Mouse (Mus musculus) lung, embryonic 16.5 days (tissue): ENCODE data around the gene Vps45. TPM values are rescaled to one million over a fixed set of nuclear protein-coding genes. Genes with fewer than 3 reads are reported as not detected.
A peak's percentile ranks its signal among the peaks of the same experiment; 100 is the strongest.

Experiments used
- ATAC-seq: fragments of 200-750 bp; cut with Nextera tagmentation; 2 replicates; pipeline ENCODE4 v1.8.0; 2017; ENCODE audit warnings: low read depth, mild to moderate bottlenecking, moderate library complexity
- H3K27ac ChIP-seq: fragments of 300-500 bp; sonication (generic); 2 replicates; pipeline ENCODE4 v1.5.1; 2014; ENCODE audit warnings: mild to moderate bottlenecking, control low read depth, low read length
- H3K27me3 ChIP-seq: fragments of 300-500 bp; sonication (generic); 2 replicates; pipeline ENCODE4 v1.6.1; 2014; ENCODE audit warnings: low read depth, low read length, mixed read lengths; ENCODE audit not compliant: control insufficient read depth, insufficient read depth
- H3K36me3 ChIP-seq: fragments of 300-500 bp; sonication (generic); 2 replicates; pipeline ENCODE4 v1.6.1; 2014; ENCODE audit warnings: low read length; ENCODE audit not compliant: control insufficient read depth, insufficient read depth
- H3K4me1 ChIP-seq: fragments of 300-500 bp; sonication (generic); replicated peaks from 2 replicates; pipeline ENCODE4 v1.6.1; 2014; ENCODE audit warnings: low read length, mixed read lengths; ENCODE audit not compliant: control insufficient read depth, insufficient read depth
- H3K4me2 ChIP-seq: fragments of 300-500 bp; sonication (generic); 2 replicates; pipeline ENCODE4 v1.6.1; 2014; ENCODE audit warnings: low read depth, low read length, control low read depth
- H3K4me3 ChIP-seq: fragments of 300-500 bp; sonication (generic); 2 replicates; pipeline ENCODE4 v1.5.1; 2014; ENCODE audit warnings: mild to moderate bottlenecking, low read length, control low read depth
- H3K9ac ChIP-seq: fragments of 300-500 bp; sonication (generic); 2 replicates; pipeline ENCODE4 v1.6.1; 2014; ENCODE audit warnings: low read length, control low read depth
- H3K9me3 ChIP-seq: fragments of 300-500 bp; sonication (generic); 2 replicates; pipeline ENCODE4 v1.6.1; 2016; ENCODE audit warnings: low read length; ENCODE audit not compliant: control insufficient read depth
- WGBS: fragments of 180-500 bp; shearing (Covaris S2); extraction: QIAGEN DNeasy Blood & Tissue Kit; methylation state at CpG from one replicate; pipeline ENCODE4 v1.1.7; 2014; 5-methylcytosine and 5-hydroxymethylcytosine counted together
- polyA plus RNA-seq: library from polyadenylated mRNA; unstranded; fragments of >200 nt; fragmentation: Nextera tagmentation; extraction: Ambion mirVana; gene quantifications from 2 replicates; pipeline ENCODE4 v1.2.1, GENCODE M21; 2015

Vps45 gene
- polyA plus RNA-seq, 1 experiment from 2014 or later: 39.8 TPM

DNA sequence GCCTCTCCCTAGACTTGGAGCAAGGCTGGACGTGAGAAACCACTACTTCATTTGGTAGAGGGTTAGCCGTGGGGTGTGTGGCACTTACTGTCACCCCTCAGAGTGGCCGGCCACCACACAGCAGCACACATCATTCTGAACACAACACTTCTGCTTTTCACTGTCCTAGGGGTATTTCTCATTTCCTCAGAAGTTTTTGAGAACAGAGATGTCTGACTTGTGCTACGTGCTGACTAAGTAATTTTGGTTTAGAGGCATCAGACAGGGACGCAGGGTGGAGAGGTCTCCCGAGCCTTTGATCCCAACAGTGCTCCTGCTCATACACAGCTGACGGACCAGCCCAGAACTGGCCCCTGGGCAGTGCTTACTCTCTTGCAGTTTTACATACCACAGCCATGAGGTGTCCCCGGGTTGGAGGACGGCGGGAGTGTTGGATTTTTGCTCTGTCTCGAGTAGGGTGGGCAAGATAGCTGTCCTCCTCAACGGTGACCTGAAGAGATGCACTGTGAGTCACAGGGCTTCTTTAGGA lies 67.8 kb downstream of the Vps45 start:
- 75% methylated on average over 12 of the region's 12 CpGs for WGBS
- no peaks in the 10 kb centered on the region; the same call in none of the 2 replicates for H3K36me3 ChIP-seq
- H3K9me3 ChIP-seq: no peaks in the 10 kb centered on the region
- H3K27me3 ChIP-seq: no peaks in the 10 kb centered on the region; the same call in 1 of the 2 replicates
- no peak for ATAC-seq
- peaks cover 51% of the 10 kb centered on the region for H3K4me1 ChIP-seq
- no peak overlapping the region for H3K9ac ChIP-seq
- H3K4me2 ChIP-seq: no peak overlapping the region
- no peak overlapping the region for H3K27ac ChIP-seq
- H3K4me3 ChIP-seq: no peak overlapping the region

- H3K27me3 ChIP-seq: no peaks in the 10 kb centered on the region
- no peak overlapping the region for H3K4me3 ChIP-seq
- peak overlapping the region; percentile 79 for H3K27ac ChIP-seq
- H3K4me2 ChIP-seq: no peak overlapping the region
- peaks cover 55% of the 10 kb centered on the region for H3K4me1 ChIP-seq
- WGBS: 45% methylated on average over 10 of the region's 10 CpGs
- 0 out of 2 replicates have a peak, but pooled peaks cover 2% of the 10 kb centered on the region for H3K9me3 ChIP-seq
- no peaks in the 10 kb centered on the region; the same call in none of the 2 replicates for H3K36me3 ChIP-seq
- ATAC-seq: peak; percentile 64
- no peak overlapping the region for H3K9ac ChIP-seq
Observed at GRCm38 (mm10) chr3:95988969-95989368, 69.3 kb downstream of the Vps45 start.

- Histone ChIP-seq H3K4me3 (no peak overlapping the region), H3K4me1 (peaks cover 47% of the 10 kb centered on the region), H3K27ac (no peak overlapping the region), H3K9ac (no peak overlapping the region), H3K27me3 (no peaks in the 10 kb centered on the region), H3K9me3 (0 out of 2 replicates have a peak, but pooled peaks cover 2% of the 10 kb centered on the region), H3K36me3 (no peaks in the 10 kb centered on the region; the same call in none of the 2 replicates), H3K4me2 (no peak overlapping the region)
- 97% methylated on average over 1 of the region's 1 CpGs for WGBS
- no peak for ATAC-seq
Observed at GRCm38 (mm10) chr3:95988138-95988537, 70.1 kb downstream of the Vps45 start.

DNA sequence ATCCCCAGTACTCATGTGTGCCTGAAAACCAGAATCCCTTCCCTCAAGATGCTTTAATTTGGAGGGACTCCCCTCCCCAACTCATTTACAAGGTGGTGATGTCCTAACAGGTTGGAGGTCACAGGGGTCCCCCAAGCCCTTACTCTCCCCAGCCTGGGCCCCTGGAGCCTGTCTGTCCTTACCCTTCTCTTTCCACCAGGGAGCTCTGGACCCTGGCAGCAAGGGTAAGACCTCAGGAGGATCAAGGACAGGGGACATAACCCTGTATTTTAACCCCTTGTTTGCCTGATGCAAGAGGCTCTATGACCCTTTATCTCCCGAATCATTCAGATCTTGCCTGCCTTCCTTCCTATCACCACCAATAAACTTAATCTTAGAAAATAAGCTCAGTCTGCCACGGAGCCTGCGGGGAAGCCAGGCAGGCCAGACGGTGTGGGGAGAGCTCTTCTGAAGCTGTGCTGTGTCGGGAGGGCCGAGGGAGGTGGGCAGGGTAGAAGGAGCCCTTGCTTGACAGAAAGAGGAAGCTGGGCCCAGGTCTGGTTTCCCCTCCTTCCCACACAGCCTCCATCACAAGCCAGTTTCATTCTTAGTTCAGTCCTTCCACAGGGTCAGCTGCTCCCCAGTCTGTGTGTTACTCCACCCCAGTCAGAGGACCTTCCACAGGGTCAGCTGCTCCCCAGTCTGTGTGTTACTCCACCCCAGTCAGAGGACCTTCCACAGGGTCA lies 70.7 kb downstream of the Vps45 start:
- Histone ChIP-seq H3K4me2 (no peak overlapping the region), H3K27ac (peak overlapping the region; percentile 20; the same call in 1 of the 2 replicates), H3K27me3 (no peaks in the 10 kb centered on the region), H3K9me3 (0 out of 2 replicates have a peak, but pooled peaks cover 2% of the 10 kb centered on the region), H3K4me3 (no peak overlapping the region), H3K4me1 (peaks cover 42% of the 10 kb centered on the region), H3K9ac (no peak overlapping the region), H3K36me3 (no peaks in the 10 kb centered on the region; the same call in none of the 2 replicates)
- ATAC-seq: no peak
- WGBS: 70% methylated on average over 6 of the region's 6 CpGs

GRCm38 (mm10) chr3:95986984-95987383 lies 71.3 kb downstream of the Vps45 start:
- 57% methylated on average over 4 of the region's 4 CpGs for WGBS
- Histone ChIP-seq H3K4me1 (peaks cover 42% of the 10 kb centered on the region), H3K27ac (peak overlapping the region; percentile 96)

DNA sequence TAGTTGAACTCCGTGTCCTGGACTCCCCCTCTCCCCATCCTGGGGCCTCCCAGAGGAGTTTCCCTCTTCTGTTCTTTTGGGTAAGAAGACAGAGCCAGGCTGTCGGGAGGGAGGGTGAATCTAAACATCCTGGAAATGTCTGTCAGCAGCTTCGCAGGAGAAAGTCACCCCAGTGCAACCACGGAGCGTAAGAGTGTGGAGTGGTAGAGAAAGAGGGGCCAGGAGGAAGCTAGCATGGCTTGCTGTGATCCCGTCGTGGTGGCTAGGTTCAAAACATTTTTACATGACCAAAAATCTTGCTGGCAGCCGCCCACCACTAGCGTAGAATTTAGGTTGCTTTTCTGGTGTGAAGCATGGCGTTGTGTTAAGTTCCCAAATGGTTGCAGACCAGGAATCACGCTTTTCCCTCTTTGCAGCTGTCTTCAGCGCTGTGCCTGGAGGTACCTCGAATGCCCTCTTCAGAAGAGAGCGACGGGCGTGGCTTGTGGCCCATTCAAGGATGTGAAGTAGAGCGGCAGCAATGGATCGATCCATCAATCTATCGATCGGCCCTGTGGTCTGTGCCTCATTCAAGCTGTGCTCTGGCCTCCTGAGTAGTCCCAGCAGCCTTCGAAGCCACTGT lies 72.2 kb downstream of the Vps45 start:
- peak overlapping the region; percentile 53 for H3K9ac ChIP-seq
- H3K4me1 ChIP-seq: peaks cover 42% of the 10 kb centered on the region
- H3K9me3 ChIP-seq: 0 out of 2 replicates have a peak, but pooled peaks cover 2% of the 10 kb centered on the region
- H3K27me3 ChIP-seq: no peaks in the 10 kb centered on the region
- H3K4me2 ChIP-seq: peak overlapping the region; percentile 48
- H3K27ac ChIP-seq: peak overlapping the region; percentile 96
- peak overlapping the region; percentile 14 for H3K4me3 ChIP-seq
- no peaks in the 10 kb centered on the region; the same call in none of the 2 replicates for H3K36me3 ChIP-seq
- 2% methylated on average over 21 of the region's 21 CpGs for WGBS
- ATAC-seq: peak; percentile 63

More at GRCm38 (mm10) chr3:95986984-95987383, 71.3 kb downstream of the Vps45 start:
- no peak for ATAC-seq
- Histone ChIP-seq H3K9me3 (0 out of 2 replicates have a peak, but pooled peaks cover 2% of the 10 kb centered on the region), H3K36me3 (no peaks in the 10 kb centered on the region; the same call in none of the 2 replicates), H3K27me3 (no peaks in the 10 kb centered on the region), H3K9ac (no peak overlapping the region), H3K4me3 (no peak overlapping the region), H3K4me2 (no peak overlapping the region)

DNA sequence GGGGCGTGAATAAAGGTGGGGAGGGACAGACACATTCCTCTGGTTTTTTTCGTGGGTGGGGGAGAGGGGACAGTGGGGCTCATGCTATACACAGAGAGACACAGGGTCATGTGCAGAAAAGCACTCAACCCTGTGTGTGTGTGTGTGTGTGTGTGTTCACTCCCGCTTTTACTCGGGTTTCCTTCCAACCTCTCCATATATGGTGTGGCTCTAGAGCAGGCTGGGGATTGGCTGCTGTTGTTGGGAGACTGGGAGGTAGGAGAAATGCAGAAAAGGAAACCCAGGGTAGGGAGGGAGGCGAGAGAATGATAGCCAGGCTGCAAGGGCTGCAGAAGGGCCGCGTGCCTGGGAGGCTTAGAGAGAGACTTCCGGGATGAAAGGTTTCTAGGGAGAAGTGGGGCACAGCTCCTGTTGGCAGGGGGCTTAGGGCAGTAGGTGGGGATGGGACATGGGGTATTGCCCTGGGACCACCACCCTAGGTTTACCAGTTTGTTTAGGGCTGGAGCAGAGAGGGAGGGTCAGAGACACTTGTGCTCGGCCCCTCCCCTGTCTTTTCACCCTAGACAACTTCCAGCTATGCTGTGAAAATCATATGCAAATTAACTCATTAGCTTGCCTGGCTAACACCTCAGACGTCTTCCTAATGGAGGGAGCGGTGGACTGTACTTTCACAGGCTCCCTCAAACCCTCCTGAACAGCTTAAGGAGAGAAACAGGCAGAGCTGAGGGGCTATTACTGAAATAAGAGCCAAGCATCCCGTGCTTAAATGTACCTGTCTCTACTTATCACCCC lies 72.9 kb downstream of the Vps45 start:
- no peaks in the 10 kb centered on the region; the same call in 1 of the 2 replicates for H3K36me3 ChIP-seq
- 7% methylated on average over 12 of the region's 12 CpGs for WGBS
- peak; percentile 93 for ATAC-seq

DNA sequence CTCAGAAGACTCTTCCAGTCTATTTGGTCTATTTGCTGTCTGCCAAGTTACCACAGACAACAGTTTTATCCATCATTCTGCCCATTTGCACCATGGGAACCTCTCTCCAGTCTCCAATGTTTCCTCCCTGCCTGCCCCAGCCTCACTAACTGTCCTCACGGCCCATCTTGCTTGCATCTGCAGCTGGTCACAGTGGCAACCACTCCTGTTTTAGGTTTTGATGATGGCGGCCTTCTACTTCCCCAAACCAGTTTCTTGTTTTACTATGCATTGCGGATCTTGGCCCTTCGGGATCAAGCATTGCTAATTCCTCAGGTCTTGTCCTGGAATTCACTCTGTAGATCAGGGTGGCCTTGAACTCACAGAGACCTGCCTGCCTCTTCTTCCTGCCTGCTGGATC lies 76.1 kb downstream of the Vps45 start:
- no peak overlapping the region for H3K27ac ChIP-seq
- no peak for ATAC-seq
- H3K4me2 ChIP-seq: no peak overlapping the region
- H3K36me3 ChIP-seq: no peaks in the 10 kb centered on the region
- WGBS: 91% methylated on average over 4 of the region's 4 CpGs
- H3K27me3 ChIP-seq: no peaks in the 10 kb centered on the region
- H3K4me1 ChIP-seq: peaks cover 24% of the 10 kb centered on the region
- no peak overlapping the region for H3K9ac ChIP-seq
- H3K4me3 ChIP-seq: no peak overlapping the region
- 0 out of 2 replicates have a peak, but pooled peaks cover 2% of the 10 kb centered on the region for H3K9me3 ChIP-seq

More for the DNA sequence above, 72.9 kb downstream of the Vps45 start:
- Histone ChIP-seq H3K27ac (peak overlapping the region; percentile 96), H3K4me1 (peaks cover 42% of the 10 kb centered on the region), H3K9me3 (0 out of 2 replicates have a peak, but pooled peaks cover 2% of the 10 kb centered on the region), H3K9ac (peak overlapping the region; percentile 53), H3K4me2 (peak overlapping the region; percentile 48), H3K27me3 (no peaks in the 10 kb centered on the region), H3K4me3 (peak overlapping the region; percentile 14)
